Mouse (Mus musculus): ENCODE measurements around the gene Prdx2. TPM values are rescaled to one million over a fixed set of nuclear protein-coding genes. Genes with fewer than 3 reads are reported as not detected.

The Prdx2 gene
- 467 and 538 TPM in 2 replicates for polyA plus RNA-seq (2012; rRNA removed)

GRCm38 (mm10) chr8:84969241-84970134, at the start of gene Prdx2, which contains the start of the genes Gm49661 and Rnaseh2a:
Prdx2 (plus strand) TSS chr8:84969587.
Gm49661 (minus strand) TSS chr8:84969433.
Rnaseh2a (minus strand) TSS chr8:84969767.

GRCm38 (mm10) chr8:84936962-84937546, 32.3 kb upstream of the Prdx2 start, which contains the start of gene Mast1:
Mast1 (minus strand) TSS chr8:84937359.

DNA sequence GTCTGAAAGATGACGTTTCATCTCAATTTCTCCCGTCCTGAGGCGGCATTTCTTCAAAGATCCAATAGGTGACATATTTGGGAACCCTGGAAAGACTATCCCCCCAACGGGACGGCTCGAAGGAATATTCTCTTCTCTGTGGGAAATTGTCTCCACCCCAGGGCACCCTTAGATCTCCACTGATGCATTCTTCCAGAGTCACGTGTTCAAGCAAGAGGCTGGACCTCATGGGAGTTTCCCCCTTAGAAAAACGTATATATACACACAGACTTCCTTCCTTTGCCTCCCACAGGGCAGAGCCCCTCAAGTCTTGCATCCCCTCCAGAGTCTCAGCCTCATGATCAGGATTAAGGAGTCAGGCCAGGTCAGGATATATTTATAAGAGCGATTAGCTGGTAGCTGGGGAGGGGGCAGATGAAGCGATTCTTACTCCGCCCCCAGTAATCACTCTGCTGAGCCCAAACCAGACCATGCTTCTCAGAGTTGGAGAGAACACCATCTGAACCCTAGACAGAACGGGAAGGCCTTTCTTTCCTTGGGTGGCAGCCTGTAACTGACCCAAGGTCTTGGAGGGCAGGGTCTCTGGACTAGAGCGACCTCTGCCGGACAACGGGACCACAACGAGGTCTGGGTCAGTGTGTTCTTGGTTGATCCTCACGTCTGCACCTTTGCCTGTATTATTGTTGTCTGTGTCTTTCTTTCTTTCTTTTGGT, 22.7 kb upstream of the Prdx2 start, which contains the start of gene Rtbdn:
Gene Rtbdn, plus strand, starts transcription at position 464 of the 713 bp plus-strand sequence.

GRCm38 (mm10) chr8:84978248-84978940, 9.0 kb downstream of the Prdx2 start, which contains the start of gene Junb:
Junb (minus strand) TSS chr8:84978718.

GRCm38 (mm10) chr8:84990349-84990748, 21.0 kb downstream of the Prdx2 start, which contains the start of gene Hook2:
Hook2 (plus strand) TSS chr8:84990603.

DNA sequence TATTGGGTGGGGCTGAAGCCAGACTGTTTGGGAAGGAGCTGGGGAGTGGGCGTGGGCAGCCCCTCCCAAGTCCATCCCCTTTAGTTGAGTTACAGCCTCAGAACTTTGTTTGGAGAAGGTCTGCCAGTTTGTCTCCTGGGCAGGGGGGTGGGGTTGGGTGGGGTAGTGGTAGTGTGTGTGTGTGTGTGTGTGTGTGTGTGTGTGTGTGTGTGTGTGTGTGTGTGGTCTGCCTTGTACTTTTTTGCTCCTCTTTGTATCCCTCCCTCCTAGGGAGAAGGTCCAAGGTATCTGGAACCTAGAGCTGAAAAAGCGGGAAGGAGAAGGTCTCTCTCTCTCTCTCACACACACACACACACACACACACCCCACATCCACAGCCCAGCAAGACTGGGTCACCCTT, 45.0 kb downstream of the Prdx2 start, which contains the start of gene Best2:
Gene Best2, minus strand, starts transcription at position 101 of the 400 bp plus-strand sequence.

Other genes starting within 250 kb of the Prdx2 start
- 4.8 and 5.8 TPM in 2 replicates for gene G430095P16Rik, start 246.6 kb upstream of the Prdx2 start, polyA plus RNA-seq (2012; rRNA removed)
- gene Nfix, start 169.2 kb upstream of the Prdx2 start, polyA plus RNA-seq (2012; rRNA removed), result 1.3 and 1.7 TPM in 2 replicates
- 1.9 and 2.0 TPM in 2 replicates for gene Dand5, start 146.8 kb upstream of the Prdx2 start, polyA plus RNA-seq (2012; rRNA removed)
- 25.2 and 27.4 TPM in 2 replicates for gene Gadd45gip1, start 138.1 kb upstream of the Prdx2 start, polyA plus RNA-seq (2012; rRNA removed)
- gene Rad23a, start 128.9 kb upstream of the Prdx2 start, polyA plus RNA-seq (2012; rRNA removed), result 108 and 113 TPM in 2 replicates
- 389 and 417 TPM in 2 replicates for gene Calr, start 122.7 kb upstream of the Prdx2 start, polyA plus RNA-seq (2012; rRNA removed)
- gene Farsa, start 112.6 kb upstream of the Prdx2 start, polyA plus RNA-seq (2012; rRNA removed), result 37.4 and 40.3 TPM in 2 replicates
- 11.5 and 11.9 TPM in 2 replicates for gene Syce2, start 97.5 kb upstream of the Prdx2 start, polyA plus RNA-seq (2012; rRNA removed)
- 84.3 and 97.5 TPM in 2 replicates for gene Gcdh, start 75.7 kb upstream of the Prdx2 start, polyA plus RNA-seq (2012; rRNA removed)
- 82.0 and 97.2 TPM in 2 replicates for gene Klf1, start 67.7 kb upstream of the Prdx2 start, polyA plus RNA-seq (2012; rRNA removed)
- gene Dnase2a, start 61.0 kb upstream of the Prdx2 start, polyA plus RNA-seq (2012; rRNA removed), result 12.9 and 13.0 TPM in 2 replicates
- gene Mast1, start 32.2 kb upstream of the Prdx2 start, polyA plus RNA-seq (2012; rRNA removed), result 0.07 and 0.08 TPM in 2 replicates
- gene Rtbdn, start 22.6 kb upstream of the Prdx2 start, polyA plus RNA-seq (2012; rRNA removed), result not detected in 2 replicates
- gene Gm49661, start 154 bp upstream of the Prdx2 start, polyA plus RNA-seq (2012; rRNA removed), result 0.58 TPM in 1 of 2 replicates, not detected in the other
- gene Rnaseh2a, start 180 bp downstream of the Prdx2 start, polyA plus RNA-seq (2012; rRNA removed), result 37.4 and 40.1 TPM in 2 replicates
- gene Junb, start 9.1 kb downstream of the Prdx2 start, polyA plus RNA-seq (2012; rRNA removed), result 11.6 and 18.6 TPM in 2 replicates
- gene Hook2, start 21.0 kb downstream of the Prdx2 start, polyA plus RNA-seq (2012; rRNA removed), result 10.3 and 12.2 TPM in 2 replicates
- not detected in 2 replicates for gene Best2, start 44.9 kb downstream of the Prdx2 start, polyA plus RNA-seq (2012; rRNA removed)
- 63.3 and 64.0 TPM in 2 replicates for gene Asna1, start 55.7 kb downstream of the Prdx2 start, polyA plus RNA-seq (2012; rRNA removed)
- gene Trir, start 57.2 kb downstream of the Prdx2 start, polyA plus RNA-seq (2012; rRNA removed), result 83.5 and 105 TPM in 2 replicates
- gene Tnpo2, start 67.3 kb downstream of the Prdx2 start, polyA plus RNA-seq (2012; rRNA removed), result 18.0 and 21.4 TPM in 2 replicates
- gene Fbxw9, start 90.5 kb downstream of the Prdx2 start, polyA plus RNA-seq (2012; rRNA removed), result 11.8 and 12.7 TPM in 2 replicates
- gene Gm5741, start 98.4 kb downstream of the Prdx2 start, polyA plus RNA-seq (2012; rRNA removed), result 0.26 TPM in 1 of 2 replicates, not detected in the other
- gene Dhps, start 102.2 kb downstream of the Prdx2 start, polyA plus RNA-seq (2012; rRNA removed), result 17.8 and 18.4 TPM in 2 replicates
- 39.8 and 41.3 TPM in 2 replicates for gene Wdr83os, start 111.2 kb downstream of the Prdx2 start, polyA plus RNA-seq (2012; rRNA removed)
- gene Wdr83, start 111.7 kb downstream of the Prdx2 start, polyA plus RNA-seq (2012; rRNA removed), result 22.9 and 26.2 TPM in 2 replicates
- 41.9 and 48.3 TPM in 2 replicates for gene Man2b1, start 113.7 kb downstream of the Prdx2 start, polyA plus RNA-seq (2012; rRNA removed)
- gene Zfp791, start 153.5 kb downstream of the Prdx2 start, polyA plus RNA-seq (2012; rRNA removed), result 4.4 and 5.3 TPM in 2 replicates
- gene Cks1brt, start 182.3 kb downstream of the Prdx2 start, polyA plus RNA-seq (2012; rRNA removed), result not detected in 2 replicates